Mouse (Mus musculus) thymus, postnatal 0 days (tissue): ENCODE measurements around the gene Opa3. TPM values are rescaled to one million over a fixed set of nuclear protein-coding genes. Genes with fewer than 3 reads are reported as not detected.

Experiments used
- DNase-seq: peaks from one replicate; pipeline ENCODE4 v3.0.0-alpha.2; 2015; ENCODE audit warnings: low spot score
- polyA plus RNA-seq: library from polyadenylated mRNA; unstranded; fragments of >200 nt; fragmentation: Nextera tagmentation; extraction: Ambion mirVana; gene quantifications from 2 replicates; pipeline ENCODE4 v1.2.1, GENCODE M21; 2015

Gene Opa3
- polyA plus RNA-seq, 1 experiment from 2014 or later: 25.4 TPM

- DNase-seq: no peak
These were observed 15.7 kb downstream of the Opa3 start for GRCm38 (mm10) chr7:19243858-19244257.

DNA sequence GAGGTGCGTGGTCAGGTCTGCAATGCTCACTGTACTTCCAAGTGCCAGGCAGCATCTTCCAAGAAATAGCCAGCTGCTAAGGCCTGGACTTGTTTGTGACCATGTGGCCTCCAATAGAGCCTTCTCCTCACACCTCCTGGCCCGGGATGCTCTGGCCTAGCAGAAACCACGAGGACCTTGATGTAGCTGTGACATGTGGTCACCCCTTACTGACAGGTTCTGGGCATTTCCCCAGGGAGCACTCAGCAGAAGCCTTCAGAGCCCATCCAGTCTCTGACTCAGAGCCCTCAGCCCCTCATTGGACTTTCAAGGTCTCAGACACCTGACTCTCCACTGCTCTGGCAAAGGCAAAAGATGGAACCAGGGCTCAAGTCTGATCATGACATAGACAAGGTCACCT lies 16.9 kb downstream of the Opa3 start:
- no peak for DNase-seq

DNA sequence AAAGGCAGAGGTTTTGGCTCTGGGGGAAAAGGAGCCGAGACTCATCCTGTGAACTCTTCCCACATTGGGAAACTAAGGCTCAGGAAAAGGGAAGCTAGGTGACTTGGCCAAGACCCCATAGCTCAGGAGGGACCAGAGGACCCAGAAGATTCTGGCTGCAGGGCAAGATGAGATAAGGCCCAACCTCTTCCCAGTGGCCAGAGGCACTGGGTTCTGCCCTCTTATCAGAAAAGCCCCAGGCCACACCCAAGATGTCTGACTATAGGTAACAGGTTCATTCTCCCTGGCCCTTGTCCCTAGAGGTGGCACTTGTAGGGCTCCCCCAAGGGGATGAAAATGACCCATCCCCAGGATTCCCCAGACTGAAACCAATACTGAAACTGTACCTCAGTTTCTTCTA lies 18.7 kb downstream of the Opa3 start:
- DNase-seq: no peak

DNA sequence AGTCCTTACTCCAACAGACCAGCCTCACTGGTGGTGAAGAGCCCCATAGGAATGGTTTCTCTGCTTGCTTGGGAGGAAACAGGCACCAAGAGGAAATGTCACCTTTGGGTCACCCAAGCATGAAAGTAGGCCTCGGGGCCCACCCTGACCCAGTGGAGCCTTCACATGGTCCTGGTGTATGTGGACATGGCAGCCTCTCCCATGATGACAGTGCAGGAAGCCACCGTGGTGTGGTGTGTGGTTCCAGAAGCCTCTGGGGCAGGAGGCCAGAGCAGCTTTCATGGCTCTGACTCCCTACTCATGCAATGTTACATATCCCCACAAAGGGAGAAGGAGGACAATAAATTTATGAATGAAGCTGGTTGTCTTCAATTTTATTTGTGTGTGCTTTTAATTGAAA lies 19.4 kb downstream of the Opa3 start:
- no peak for DNase-seq

DNA sequence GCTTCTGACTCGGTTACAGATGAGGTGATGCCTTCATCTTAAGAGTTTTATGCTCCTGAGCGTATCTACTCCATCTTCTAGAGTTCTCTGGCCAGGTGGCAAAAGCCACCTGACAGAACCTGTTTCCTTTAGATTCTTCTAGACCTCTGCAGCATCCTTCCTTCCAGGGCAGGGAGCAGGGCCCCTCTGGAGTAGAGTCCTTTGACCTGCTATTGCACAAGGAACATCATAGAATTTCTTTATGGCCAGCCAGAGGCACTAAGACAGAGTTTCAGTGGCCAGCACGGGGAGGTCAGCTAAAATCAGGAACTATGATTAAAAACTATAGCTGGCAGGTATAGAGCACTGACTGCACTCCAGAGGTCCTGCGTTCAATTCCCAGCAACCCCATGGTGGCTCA lies 23.9 kb downstream of the Opa3 start:
- DNase-seq: no peak

DNA sequence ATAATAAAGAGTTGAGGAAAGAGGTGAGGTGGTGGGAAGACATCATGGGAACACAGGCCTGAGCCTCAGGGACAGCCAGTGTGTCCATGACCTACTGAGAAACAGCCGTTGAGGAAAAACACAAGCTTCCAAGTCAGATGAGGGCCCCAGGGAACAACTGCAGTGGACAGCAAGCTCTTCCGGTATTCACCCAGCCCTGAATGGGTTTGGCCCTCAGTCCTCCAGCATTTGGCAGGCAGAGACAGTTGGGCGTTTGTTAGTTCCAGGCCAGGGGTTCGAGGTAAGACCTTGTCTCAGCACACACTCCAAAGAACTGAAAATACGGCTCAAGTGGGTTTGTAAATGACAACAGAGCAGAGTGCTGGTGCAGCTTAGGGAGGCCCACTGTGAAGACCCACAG lies 25.3 kb downstream of the Opa3 start:
- DNase-seq: no peak

- no peak for DNase-seq
These were observed 27.3 kb downstream of the Opa3 start for GRCm38 (mm10) chr7:19255395-19255794.

DNA sequence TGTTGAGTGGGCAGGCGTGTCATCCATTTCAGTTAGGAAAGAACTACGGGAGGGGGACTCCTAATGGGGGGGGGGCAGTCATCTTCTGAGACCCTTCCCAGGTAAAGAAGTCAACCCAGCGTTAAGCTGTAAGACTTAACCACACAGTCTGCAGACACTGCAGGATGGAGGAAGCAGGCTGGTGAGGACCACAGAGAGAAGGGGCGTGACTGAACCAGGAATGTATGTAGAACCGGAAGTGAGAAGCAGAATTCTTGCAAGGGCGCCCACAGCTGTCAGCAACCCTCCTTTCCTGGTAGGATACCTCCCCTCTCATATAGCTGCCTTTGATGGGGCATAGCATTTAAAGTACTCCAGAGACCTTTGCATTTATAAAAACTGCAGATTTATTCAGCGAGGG lies 28.4 kb downstream of the Opa3 start:
- peak; percentile 58 for DNase-seq

GRCm38 (mm10) chr7:19257390-19258022 lies 29.4 kb downstream of the Opa3 start:
- peak; percentile 26 for DNase-seq

DNA sequence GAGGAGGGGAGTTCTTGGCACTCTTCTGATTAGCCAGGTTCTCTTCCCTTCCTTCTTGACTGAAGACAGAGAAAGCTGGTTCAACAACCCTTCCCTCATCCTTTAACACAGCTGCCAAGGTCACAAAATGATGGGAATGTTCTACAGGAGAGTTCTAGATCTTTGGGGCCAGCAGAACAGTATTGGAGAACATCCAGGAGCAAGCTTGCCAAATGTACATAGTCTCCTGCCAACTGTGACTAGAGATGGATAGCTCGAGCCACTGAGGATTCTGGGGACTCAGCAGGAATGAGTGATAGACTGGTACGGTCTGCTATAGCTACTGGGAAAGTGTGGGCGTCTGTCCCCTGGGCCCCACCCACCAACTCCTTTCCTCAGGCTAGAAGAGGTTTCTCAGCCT lies 30.2 kb downstream of the Opa3 start:
- no peak for DNase-seq

- DNase-seq: no peak
These were observed 37.0 kb downstream of the Opa3 start for GRCm38 (mm10) chr7:19265147-19265546.

DNA sequence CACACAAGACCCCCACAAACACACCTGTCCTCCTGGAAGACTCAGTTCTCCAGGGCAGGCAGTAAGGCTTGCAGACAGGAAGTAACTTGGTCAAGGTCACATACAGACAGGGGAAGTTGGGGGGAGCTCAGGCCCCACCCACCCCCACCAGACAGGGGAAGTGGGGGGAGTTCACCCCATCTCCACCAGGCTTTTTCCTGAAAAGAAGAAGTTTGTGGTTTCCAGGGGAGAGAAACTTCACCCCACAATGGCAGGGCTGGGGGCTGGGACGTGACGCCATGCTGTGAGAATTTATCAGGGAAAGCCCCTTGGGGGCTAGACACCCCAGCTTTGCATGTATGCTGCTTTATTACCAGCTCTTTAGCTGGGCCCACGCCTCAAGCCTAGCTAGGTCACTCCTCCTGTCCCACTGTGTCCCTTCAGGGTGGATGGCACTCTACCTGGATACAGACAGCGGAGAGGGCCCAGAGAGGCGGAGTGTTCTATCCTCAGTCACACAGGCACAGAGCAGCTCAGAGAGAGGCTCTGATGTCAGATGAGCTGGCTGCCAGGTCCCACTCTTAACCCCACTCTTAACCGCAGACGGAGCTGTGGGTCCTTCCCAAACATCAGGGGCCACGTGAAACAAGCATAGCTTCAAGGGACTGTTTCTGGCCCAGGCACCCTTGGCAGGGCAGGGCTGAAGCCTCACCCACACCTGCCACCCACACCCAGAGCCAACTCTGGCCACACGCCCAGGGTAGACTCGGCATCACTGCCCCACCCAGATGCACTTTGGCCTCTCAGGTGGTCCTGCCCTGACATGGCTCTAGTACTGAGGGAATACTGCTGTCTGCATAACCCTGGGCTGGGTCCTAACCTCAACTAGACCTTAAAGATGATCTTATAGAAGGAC lies 38.0 kb downstream of the Opa3 start:
- DNase-seq: peak; percentile 44

DNA sequence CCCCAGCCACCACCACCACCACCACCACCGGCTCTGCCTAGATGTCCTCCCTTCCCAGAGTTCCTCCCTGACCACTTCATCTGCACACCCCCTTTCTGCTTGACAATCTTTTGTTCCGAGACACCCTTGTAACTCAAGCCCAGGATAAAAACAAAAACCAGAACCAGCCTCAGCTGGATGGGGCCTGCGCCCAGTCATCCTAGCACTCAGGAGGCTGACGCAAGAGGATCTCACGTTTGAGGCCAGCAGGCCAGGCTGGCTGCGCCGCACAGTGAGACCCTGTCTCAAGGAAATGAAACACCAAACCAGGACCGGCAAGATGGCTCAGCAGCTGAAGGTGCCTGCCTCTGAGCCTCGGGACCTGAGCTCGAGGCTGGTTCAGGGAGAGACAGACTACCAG lies 38.9 kb downstream of the Opa3 start:
- no peak for DNase-seq

DNA sequence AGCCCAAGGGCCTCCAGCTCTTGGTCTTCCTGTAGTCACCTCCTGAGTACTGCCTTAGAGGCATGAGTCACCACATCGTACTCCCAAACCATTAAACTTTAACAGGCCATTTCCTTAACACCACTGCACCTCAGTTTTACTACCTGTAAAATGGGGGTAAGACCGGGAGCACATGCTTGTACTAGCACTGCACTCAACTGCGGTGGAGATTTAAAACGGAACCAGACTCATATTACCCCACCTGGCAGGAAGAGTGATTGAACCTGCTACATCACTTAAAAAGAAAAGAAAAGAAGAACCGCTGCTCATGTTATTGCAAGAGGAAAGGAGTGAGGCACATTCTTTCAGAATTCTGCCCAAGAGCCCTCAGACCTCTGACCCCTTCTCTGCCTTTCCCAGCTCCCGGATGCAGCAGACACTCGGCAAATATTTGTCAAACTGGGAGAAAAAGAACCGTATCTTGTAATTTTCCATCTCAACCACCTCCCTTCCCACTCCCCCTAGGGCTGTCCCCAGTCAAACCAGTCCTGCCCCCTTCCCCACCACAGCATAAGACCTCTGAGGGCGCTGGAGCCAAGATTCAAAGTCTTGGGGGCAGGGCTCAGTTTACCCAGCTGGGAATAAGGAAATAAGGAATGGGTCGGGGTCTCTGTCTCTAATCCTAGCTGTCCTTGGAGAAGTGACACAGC lies 41.0 kb downstream of the Opa3 start:
- DNase-seq: peak; percentile 63

- DNase-seq: peak; percentile 27
These were observed 41.7 kb downstream of the Opa3 start for GRCm38 (mm10) chr7:19269721-19270441.

- peak; percentile 46 for DNase-seq
These were observed 42.5 kb downstream of the Opa3 start for GRCm38 (mm10) chr7:19270509-19271237.

GRCm38 (mm10) chr7:19271238-19272172 lies 43.4 kb downstream of the Opa3 start, which contains the start of gene Vasp:
Vasp (minus strand) TSS chr7:19271817.
- peak; percentile 84 for DNase-seq

DNA sequence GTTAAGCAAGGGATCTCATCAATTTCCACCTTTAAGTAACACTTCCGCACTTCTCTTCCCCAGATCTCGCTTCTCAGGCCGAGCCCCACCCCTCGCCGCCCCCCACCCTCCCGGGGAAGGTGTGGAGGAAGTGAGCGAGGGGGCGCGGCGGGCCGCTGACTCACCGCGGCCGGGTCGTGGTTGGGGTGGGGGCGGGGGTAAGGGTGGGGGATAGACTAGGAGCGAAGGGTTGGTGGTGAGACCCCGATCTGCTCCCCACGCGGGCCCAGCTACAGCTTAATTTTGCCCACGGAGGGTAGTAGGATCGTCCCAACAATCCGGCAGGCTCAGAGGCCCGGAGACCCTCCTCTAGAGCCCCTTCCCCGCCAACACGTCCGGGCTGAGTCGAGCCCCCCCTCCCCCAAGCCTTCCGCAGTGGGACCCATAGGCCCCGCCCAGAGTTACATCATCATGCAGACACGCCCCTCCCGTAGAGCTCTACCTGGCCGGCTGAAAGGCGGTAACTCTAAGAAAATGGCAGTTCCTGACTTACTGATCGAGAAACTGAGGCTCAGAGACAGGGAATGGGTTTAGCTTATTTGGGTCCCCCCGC lies 44.1 kb downstream of the Opa3 start:
- DNase-seq: peak; percentile 90

DNA sequence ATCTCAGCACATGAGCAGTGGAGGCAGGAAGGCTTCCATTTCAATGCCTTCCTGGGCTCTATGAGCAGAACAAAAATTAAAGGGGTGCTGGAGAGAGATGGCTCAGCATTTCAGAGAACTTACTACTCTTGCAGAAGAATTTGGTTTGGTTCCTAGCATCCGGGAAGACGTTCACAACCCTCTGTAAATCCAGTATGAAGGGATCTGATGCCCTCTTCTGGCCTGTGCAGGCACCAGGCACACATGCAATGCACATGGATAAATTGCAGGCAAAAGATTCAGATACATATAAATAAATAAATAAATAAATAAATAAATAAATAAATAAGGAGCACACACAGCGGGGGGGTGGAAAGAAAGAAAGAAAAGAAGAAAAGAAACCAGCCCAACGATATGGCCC lies 48.1 kb downstream of the Opa3 start:
- DNase-seq: no peak
